Mouse (Mus musculus) pancreas, adult 10 weeks (tissue): ENCODE measurements around the gene Rnf6. TPM values are rescaled to one million over a fixed set of nuclear protein-coding genes. Genes with fewer than 3 reads are reported as not detected.

ENCODE experiments used
- polyA plus RNA-seq: library from polyadenylated mRNA; stranded (reverse); fragments of 350-450 nt; fragmentation: Illumina TruSeq; extraction: RNeasy Lipid Tissue Mini Kit (QIAGEN cat#74804); gene quantifications from one replicate; pipeline ENCODE4 v1.2.3, GENCODE M21; 2015; ENCODE audit warnings: low read depth, low replicate concordance; ENCODE audit not compliant: insufficient read depth

Gene Rnf6
- polyA plus RNA-seq: 10.2 TPM

DNA sequence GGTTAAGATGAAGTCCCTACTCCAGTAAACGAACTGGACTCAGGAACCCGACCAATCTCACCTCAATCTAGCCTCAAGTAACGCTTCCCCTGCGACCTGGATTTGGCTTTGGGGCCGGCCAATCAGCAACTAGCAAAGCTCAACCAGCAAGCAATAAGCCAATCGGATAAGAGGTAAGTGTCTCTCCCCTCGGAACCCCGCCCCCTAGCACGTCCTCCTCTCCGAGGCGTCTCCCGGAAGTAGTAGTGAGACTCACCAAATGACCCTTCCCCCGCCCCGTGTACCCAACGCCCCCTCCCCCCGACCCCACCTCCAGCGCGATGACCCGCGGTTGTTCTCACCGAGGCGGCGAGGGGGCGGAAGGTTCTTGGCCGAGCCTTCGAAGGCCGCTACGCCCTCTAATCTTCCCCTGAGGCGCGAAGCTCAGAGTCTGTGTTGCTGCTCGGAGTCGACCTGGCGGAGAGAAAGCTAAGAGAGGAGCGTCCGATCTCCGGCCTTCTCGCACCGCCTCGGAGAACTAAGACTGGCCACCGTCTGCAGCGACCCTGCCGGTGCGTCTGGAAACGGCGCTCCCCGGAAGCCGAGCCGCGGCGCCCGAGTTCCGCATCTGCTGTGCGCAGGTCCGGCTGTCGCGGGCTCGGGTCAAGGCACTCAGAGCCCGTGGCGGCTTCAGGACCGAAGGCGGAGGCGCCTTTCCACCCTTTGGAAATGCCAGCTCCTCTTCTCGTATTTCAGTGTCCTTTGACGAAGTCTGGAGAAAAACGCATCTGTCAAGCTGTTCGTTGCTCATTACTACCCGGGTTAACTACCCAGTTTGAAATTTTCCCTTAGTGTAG, at the start of gene Rnf6:
Gene Rnf6, minus strand, starts transcription at position 677 of the 836 bp plus-strand sequence.

DNA sequence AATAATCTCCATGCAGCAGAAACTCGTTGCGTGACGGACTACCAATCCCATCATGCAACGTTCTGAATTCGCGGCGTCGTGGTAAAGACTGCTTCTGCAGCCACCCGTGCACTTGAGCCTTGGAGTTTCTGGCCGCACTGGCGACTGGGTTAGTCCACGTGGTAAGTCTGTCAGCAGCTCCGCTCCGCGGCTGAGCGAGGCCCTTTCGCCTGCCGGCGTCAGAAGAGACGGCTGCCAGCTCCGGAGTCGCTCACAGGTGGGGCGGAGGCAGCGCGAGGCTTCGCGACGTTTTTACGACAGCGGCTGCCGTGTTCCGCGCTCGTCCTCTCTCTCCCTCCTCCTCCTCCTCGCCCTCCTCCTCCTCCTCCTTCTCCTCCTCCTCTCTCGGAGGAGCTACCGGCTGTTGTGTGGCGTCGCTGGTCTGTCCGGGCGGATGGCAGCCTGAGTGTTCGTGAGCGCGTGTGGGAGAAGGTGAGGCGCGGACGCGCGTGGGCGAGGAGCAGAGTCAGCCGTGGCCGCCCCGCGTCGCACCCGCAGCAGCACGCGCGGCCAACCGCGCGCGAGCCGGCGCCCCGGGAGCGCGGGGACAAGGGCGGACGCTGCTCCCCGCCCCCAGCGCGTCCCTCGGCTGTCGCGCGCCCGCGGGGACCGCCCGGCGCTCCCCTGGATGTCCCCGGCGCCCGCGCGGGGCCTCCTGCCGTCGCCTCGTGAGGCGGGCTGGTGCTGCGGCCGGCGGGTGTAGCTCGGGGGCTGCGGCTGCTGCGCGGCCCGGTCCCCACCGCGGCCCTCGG, 9.7 kb upstream of the Rnf6 start, which contains the start of gene Cdk8:
Gene Cdk8, plus strand, starts transcription at position 367 of the 791 bp plus-strand sequence.

DNA sequence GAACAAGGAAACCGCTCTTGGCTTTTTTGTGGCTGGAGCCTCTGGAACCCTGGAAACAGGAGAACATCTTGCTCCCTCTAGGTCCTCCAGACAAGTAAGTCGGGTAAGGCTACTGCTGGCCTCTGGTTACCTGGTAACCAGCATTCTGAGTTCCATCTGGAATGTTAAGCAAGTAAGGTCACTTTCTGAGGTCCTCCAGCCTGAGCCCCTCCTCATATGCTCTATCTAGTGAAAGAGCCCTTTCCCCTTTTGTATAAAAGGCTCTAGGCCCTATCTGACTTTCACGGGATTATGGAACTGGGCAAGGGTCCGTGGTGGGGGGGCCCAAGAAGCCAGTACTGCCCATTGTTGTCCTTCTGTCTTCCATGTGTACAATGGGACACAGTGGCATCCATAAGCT, 36.2 kb downstream of the Rnf6 start, which contains the start of gene 1700001J03Rik:
Gene 1700001J03Rik, minus strand, starts transcription at position 101 of the 400 bp plus-strand sequence.

DNA sequence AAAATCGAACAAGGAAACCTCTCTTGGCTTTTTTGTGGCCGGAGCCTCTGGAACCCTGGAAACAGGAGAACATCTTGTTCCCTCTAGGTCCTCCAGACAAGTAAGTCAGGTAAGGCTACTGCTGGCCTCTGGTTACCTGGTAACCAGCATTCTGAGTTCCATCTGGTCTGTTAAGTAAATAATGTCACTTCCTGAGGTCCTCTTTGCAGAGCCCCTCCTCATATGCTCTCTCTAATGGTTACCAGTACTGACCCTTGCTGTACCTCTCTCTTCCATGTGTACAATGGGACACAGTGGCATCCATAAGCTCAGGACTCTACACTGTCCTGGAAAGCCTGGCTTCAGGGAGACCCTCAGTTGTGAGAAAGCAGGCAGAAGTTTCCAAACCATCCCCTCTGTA, 50.7 kb downstream of the Rnf6 start, which contains the start of gene Gm6309:
Gene Gm6309, minus strand, starts transcription at position 101 of the 400 bp plus-strand sequence.

DNA sequence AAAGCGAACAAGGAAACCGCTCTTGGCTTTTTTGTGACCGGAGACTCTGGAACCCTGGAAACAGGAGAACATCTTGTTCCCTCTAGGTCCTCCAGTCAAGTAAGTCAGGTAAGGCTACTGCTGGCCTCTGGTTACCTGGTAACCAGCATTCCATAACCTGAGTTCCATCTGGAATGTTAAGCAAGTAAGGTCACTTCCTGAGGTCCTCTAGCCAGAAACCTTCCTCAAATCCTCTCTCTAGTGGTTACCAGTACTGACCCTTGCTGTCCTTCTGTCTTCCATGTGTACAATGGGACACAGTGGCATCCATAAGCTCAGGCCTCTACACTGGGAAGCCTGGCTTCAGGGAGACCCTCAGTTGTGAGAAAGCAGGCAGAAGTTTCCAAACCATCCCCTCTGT, 60.9 kb downstream of the Rnf6 start, which contains the start of gene Gm5565:
Gene Gm5565, minus strand, starts transcription at position 101 of the 400 bp plus-strand sequence.

Other genes with a start within 250 kb of the Rnf6 start
- not detected for gene Cyp3a25, start 211.9 kb downstream of the Rnf6 start, polyA plus RNA-seq
- not detected for gene Cyp3a59, start 142.3 kb downstream of the Rnf6 start, polyA plus RNA-seq
- gene Gm5565, start 61.0 kb downstream of the Rnf6 start, polyA plus RNA-seq: not detected
- not detected for gene Gm6309, start 50.8 kb downstream of the Rnf6 start, polyA plus RNA-seq
- 3.6 TPM for gene 1700001J03Rik, start 36.3 kb downstream of the Rnf6 start, polyA plus RNA-seq
- 15.9 TPM for gene Cdk8, start 9.7 kb upstream of the Rnf6 start, polyA plus RNA-seq
- 1.1 TPM for gene Wasf3, start 163.4 kb upstream of the Rnf6 start, polyA plus RNA-seq